Mouse (Mus musculus) frontal cortex, postnatal 10 days (tissue): ENCODE data around the gene Limd2.
"Not testable (repeated sequence)": the region's sequence is repeated elsewhere in the genome, so short reads cannot be mapped to it uniquely, and the experiment has no call there.

ENCODE experiments used
- DNase-seq, 2 experiments: peaks; one replicate each; pipeline ENCODE4 v3.0.0; 2022; ENCODE audit warnings: low spot score in 2 of 2, mixed read lengths in 1 of 2

Limd2 gene

DNA sequence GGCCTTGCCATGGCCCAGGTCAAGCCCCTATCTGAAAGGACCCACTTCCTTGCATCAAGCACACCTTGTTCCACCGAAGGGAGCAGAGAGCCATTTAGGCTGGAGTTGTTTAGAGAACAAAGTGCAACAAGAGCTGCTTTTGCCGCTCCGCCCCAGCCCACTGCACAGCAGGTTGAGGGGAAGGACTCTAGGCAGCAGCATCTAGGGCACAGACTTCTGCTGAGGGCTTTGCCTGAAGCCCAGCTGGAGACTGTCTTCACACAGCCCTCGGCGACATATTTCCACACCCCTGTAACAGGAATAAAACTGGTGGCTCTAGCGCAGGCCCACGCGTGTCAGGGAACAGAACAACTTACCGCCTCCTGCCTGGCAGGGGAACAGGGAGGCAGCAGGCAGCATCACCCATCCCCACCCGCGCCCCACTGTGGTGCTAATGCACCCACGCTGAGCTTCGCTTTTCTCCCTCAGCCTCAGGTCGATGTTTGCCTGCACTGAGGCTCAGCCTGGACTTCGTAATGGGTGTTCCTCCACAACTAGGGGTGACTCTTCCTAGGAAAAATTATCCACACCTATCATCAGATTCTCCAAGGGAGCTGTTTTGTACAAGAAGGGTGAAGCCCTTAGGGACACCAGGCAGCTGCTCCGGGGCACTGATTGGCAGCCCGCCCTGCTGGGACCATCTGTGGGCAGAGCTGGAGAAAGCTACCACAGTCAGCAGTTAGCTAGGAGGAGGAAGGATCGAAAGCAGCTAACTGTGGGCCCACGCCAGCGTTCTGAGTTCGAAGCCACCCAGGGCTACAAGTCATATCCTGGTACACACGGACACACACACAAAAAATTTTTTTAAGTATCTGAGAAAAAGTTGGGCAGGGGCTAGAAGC lies at the start of gene Limd2, which contains the start of gene Gm10840:
TSS of gene Limd2 (minus strand) at position 20 of the 881 bp plus-strand sequence.
TSS of gene Gm10840 (plus strand) at position 10 of the 881 bp plus-strand sequence.
- DNase-seq = peak; percentile 74 to 88

DNA sequence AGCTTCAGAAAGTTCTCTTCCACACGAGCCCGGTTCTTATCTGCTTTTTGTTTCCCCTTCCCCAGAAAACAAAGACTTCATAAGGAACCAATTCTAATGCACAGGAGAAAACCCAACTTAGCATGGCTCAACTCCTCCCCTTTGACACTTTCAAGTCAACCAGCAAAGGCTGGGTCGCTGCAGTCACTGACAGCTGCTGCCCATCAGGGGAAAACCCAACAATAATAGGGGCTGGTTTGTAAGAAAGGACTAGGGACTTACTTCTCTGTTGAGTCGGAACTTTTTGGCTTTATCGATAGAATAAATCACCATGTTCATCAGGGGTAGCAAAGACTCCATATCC lies 41.4 kb upstream of the Limd2 start, which contains the start of gene Strada:
TSS of gene Strada (minus strand) at position 46 of the 343 bp plus-strand sequence.
- DNase-seq = no peak

DNA sequence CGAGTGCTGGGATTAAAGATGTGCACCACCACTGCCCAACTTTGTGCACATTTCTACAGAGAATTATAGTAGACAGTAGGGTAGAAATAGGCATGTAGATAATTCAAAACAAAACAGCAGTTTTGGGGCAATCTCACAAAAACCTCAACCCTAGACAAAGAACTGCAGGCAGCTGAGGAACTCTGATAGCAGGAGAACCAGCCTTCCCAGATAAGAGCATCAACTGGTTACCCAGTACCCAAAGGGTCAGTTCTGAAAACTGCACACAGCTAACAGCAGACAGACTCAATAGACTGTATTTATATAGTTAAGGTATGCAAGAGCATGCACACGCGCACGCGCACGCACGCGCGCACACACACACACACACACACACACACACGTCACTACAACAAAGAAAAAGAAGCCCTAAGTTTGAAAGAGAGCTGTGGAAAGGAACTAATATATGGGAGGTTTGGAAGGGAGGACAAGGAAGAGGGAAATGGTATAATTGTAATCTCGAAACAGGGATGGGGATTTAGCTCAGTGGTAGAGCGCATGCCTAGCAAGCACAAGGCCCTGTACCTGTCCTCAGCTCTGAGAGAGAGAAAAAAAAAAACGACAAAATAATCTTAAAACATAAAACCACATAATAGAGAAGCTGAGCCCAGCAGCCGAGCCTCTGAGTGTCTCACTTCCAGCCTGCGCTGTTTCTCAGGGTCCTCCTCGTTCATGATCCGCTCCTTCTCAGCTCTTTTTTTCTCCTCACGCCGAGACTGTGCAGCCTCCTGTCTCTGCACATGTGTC lies 40.9 kb upstream of the Limd2 start:
- no peak for DNase-seq

DNA sequence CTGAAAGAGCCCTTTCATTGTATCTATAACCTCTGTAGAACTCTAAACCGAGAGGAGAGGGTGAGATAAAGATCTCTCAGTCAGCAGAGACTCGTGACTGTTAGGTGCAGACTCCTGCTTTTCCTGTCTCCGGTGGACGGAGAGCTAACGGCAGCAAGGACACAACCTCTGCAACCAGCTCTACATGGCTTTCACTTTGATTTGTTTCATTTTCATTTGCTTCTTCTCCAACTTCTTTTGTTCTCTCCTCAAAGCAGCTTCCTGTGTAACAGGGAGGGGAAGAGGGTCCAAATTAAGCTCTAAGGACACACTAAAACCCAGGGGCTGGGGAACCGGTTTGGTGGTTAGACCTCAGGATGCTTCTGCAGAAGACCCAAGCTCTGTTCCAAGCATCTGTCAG lies 40.1 kb upstream of the Limd2 start:
- no peak for DNase-seq

DNA sequence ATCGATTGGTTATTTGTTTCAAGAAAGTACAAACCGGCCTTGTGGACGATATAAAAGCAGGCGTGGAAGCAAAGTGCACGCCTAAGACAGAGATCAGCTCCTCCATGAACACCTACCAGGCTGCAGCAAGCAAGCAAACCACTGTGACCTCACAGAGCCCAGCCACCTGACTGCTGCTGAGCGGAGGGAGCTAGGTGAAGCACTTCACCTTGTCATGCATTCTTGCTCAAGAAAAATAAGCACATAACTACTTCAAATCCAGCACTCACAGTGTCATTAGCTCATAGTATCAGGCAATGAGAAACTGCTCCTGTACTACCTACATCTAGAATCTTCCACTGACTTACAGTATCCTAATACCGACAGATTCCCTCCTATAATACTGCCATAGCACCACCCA lies 39.3 kb upstream of the Limd2 start:
- not testable (repeated sequence) for DNase-seq

DNA sequence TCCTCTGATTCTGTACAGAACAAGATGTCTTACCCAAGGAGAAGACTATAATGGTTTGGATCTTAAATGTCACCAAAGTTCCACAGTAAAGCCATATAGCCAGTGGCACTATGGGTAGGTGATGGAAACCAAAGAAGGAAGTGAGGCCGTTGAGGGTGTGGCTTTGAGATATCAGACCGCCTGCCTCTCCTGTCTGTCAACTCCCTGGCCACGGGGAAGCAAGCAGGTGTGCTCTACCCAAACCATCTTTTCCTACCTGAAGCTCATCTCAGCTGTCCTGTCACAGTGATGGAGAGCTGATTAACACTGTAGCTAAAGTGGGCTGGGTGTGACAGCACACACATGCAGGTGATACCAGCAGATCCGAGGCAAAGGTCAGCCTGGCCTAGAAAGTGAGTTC lies 37.6 kb upstream of the Limd2 start:
- DNase-seq = no peak

DNA sequence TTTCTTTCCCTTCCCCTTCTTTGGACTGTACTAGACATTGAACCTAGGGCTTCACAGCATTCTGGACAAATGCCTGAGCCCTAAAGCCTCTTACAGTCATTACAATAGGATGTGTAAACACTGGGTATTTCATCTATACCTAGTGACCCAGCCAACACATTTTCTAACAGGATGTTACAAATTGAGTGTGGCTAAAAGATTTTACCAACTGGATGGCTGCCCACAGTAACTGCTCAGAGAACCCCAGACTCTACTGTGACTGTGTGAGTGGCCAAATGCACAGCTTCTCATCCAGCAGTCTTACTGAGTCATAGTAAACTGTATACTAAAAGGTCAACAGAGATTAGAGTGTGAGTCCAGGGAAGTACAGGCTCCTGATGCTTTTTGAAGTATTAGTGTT lies 34.7 kb upstream of the Limd2 start:
- no peak for DNase-seq

DNA sequence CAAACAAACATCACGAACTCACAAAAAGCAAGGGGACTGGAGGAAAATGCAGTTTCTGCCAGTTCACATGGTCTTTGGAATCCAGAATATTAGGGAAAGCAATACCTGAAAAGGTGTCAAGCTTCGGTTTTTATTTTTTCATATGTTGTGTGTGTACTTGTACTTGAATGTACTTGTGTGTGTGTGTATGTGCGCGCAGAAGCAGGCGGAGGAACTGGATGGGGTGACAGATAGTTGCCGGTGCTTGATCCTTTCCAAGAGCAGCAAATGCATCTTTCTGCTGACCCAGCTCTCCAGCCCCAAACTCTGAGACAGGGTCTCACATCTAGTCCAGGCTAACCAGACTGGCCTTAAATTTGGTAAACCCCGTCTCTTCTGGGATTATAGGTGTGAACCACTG lies 34.2 kb upstream of the Limd2 start:
- DNase-seq = no peak

DNA sequence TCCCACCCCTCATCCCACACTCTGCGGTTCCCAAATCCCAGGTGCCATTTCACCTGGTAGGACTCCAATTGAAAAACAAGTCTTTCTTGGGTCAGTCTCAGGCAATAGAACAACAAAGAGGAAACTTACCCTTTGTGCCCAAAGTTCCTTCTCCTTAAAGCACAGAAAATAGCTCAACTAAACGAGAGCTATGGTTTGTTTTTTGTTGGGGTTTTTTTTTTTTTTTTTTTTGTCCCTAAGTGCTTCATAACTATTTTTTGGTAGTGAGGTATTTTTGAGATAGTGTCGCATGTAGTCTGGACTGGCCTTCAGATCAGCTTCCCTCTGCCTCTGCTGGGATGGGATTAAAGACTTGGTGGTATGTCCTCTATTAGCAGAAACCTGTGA lies 33.5 kb upstream of the Limd2 start:
- DNase-seq = no peak

DNA sequence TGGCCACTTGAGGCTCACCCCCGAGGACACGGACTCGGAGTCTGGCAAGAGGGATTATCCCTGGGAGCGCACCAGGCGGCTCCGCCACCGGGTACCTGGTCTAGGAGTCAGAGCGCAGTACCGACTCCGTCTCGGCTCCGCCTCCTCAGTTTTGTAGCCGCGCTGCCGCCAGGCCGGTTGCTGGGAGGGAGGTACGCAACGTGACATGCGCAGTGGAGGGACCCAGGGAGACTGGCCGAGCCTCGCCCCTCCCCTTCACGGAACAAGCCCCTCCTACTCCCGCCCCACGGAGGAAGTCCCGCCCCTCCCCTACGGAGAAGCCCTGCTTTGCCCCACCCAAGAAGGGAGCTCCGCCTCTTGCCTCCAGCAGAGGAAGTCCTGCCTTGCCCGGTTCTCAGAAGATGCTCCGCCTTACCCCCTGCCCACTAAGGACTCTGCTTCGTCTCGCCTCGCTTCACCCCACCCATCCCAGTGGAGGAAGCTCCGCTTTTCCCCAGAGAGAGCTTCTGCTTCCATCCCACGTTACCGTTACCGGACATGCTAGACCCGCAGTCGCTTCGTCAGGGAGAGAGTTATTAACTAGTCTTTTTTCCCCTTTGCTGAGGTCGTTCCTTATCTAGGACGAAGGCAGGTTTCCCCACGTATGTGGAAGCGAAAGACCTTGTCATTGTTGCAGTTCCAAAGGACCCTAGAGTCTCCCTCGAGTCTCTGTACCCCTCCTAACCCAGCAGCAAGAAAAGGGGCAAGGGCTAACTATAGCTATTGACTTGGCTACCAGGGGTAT lies 32.9 kb upstream of the Limd2 start:
- peak; percentile 91 to 95 for DNase-seq

DNA sequence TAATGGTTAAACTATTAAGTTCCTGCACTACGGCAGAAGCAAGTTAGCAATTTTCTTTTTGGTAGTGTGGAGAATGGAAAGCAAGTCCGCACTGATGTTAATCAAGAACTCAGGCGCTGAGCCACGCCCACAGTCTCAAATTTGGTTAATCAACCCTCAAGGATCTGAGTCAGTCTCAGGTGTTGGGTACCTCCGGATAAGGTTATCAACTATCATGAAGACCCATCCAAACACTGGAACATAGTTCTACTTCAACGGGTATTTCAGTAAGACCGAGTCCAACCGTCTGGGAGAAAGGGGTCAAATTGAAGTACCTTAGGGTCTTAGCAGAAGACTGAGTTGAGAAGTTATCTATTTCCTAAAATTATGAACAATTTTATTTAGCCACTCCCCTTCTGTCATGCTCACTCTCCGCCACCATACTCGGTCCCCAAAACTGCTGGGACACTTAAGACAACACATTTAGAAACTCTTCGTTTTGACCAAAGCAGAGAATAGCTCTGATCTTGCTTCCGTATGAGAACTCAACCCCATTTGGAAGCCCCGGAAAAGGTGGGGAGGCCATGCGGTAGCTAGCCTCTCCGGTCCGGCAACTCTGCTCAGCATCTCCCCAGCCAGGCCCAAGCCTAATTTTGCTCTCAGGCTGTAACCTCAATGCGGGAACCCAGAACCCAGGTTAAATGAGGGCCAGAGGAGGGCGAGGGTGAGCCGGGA lies 32.2 kb upstream of the Limd2 start:
- no peak for DNase-seq

DNA sequence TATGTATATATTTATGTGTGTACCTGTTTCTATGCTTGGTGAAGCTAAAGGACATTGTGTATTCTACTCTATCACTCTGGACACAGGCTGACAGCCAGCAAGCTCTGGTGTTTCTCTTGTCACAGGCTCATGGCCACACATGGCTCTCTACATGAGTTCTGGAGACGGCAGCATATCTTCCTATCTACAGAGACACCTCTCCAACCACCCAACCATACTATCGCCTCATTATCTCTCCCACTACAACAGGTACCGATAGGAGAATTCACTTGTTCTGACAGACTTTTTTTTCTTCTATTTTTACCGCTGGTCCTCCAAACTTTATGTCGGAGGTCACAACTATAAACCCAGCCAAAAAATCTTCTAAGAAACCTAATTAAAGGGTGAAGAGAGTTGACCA lies 31.6 kb upstream of the Limd2 start:
- DNase-seq = no peak

DNA sequence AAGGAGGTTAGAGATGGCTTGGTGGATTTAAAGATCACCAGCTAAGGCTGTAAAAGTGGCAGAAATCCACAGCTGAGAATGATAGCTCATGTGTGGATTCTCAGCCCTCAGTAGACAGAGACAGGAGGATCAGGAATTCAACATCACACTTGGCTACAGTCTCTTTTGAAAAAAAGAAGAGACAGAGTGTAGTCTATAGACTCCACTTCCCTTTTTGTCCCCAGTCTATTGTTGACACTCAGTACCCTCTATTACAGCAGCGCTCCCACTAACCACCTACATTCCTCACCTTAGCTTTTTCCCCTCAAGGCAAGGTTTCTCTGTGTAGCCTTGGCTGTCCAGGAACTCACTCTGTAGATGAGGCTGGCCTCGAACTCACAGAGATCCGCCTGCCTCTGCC lies 31.1 kb upstream of the Limd2 start:
- no peak for DNase-seq

DNA sequence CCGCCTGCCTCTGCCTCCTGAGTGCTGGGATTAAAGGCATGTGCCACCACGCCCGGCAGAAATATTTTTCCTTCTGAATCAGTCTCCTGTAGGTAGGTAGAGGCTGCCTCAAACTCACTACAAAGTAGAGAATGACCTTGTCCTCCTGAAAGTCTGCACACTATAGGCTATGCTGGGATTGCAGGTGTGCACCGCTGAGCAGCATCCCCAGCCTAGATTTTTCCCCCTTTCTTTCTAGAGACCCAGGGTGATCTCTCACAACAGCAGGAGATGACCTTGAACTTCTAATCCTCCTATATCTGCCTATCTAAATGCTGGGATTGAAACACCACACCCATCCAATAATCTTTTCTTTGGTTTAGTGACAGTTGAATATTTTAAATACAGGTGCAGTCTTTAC lies 26.7 kb upstream of the Limd2 start:
- no peak for DNase-seq

DNA sequence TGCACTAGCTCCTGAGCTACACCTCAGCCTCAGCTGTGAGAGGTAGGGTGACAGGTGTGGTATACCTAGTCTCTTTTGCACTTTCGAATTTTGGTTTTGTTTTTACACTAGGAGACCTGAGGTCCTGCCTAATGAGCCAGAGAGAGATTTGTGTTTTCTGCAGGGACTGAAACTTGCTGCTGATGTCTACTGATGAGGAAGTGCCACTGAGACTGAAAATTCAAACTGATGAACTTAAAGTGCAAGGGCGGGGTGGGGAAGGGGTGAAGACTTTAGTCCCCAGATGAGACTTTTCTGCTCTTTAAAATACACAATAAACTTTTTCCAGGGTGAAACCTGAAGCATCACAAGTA lies 19.8 kb upstream of the Limd2 start:
- DNase-seq = no peak

DNA sequence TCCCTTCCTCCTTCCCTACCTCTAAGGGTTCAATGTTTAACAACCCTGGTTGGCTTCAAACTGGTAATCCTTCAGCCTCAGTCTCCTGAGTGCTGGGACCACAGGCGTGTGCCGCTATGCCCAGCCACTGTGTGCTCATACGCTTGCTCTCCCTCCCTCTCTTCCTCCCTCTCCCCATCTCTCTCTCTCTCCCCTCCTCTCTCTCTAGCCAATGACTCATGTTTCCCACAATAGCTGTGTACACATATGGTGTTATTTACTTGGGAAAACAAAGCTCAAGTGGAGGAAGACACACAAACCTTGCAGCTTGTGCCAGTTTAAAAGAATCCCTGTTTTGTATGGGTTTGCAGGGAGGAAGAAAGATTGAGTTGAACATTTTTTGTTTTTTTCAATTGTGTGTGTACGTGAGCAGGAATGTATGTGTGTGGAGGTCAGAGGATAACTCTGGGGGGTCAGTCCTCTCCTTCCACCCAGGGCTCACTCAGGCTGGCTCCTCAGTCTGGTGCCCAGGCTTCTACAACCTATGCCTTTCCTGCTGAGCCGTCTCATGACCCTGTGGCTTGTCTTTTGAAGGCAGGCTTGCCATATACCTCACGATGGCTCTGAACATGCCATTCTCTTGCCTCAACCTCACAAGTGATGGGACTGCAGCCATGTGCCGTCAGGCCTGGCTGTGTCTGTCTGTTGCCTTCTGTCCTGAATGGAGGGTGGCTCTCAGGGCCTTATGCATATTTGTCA lies 19.2 kb upstream of the Limd2 start:
- DNase-seq = no peak

DNA sequence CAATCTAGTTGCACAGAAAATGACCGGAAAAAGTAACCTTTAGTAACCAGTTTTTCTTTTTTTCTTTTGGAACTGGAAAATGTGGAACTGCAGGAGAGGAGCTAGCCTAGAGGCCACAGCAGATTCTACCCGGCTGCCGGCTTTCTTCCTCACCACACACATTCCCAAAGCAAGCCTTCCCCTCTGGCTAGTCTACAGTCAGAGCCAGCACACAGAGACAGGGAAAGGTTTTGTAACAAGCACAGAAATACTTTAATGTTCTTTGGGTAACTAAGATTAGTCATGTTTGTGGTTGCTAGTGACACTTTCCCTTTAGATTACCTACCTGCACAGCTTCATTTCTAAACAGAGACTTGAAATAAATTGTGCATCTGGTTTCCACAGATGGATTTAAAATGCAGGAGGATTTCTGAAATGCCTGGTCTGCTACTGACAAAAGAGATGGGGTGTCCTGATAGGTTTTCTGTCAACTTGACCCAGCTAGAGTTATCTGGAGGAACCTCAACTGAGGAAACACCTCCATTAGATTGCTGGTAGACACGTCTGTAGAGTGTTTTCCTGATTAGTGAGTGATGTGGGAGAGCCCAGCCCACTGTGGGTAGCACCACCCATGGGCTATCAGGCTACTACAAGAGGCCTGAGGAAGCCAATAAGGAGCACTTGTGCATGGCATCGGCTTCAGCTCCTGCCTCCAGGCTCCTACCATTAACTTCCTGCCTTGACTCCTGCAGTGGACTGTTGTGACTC lies 17.5 kb upstream of the Limd2 start:
- DNase-seq = no peak

DNA sequence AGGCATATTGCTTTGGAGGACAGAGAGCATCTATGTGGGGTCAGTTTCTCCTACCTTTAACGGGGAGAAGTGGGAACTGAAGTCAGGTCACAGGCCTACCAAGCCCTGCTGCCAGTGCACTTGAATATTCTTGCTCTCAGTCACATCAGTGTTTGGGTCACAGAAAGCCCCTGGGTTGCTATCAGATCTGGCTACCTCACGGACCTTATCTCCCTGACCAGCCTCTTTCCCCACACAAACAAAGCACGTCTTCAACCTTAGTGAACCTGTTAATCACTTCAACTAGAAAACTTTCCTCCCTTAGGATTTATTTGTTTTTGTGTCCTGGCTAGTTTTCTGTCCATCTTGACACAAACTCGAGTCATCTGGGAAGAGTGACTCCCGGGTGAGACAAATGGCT lies 15.7 kb upstream of the Limd2 start:
- DNase-seq = no peak

DNA sequence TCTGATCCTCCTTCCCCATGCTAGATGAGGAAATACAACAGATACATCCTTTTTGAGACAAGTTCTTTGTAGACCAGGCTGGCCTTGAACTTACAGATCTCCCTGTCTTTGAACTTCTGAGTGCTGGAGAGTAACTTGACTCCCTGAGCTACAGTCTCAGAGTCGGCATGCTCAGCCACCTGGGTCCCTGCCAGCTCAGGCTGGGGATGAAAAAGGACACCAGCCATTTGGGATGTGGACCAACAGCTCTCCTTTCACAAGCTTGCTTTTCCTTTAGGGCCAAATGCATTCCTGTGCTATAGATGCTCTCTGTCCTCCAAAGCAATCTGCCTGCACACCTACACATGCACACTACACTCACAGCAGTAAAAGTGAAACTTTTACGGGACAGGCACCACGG lies 14.4 kb upstream of the Limd2 start:
- no peak for DNase-seq

DNA sequence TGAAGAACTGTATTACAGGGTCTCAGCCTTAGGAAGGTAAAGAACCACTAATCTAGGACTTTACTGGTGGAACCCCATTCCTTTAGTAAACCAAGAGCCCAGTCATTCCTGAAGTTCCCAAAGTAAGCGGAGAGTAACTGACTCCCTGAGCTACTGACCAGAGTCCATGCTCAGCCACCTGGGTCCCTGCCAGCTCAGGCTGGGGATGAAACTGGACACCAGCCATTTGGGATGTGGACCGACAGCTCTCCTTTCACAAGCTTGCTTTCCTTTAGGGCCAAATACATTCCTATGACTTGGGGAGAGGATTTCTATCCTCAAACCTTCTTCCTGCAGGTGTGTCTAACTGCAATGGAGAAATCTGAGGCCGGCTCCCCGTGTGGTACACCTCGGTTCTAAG lies 13.7 kb upstream of the Limd2 start:
- DNase-seq = no peak
